Mouse (Mus musculus): ENCODE data around the gene Rock2.

GRCm38 (mm10) chr12:17001211-17001610, 106.5 kb downstream of the Rock2 start:
- TF ChIP-seq CTCF (IDR thresholded peaks at IDR 0.05; ENCODE audit: low read depth, low read length), result no peak
- TF ChIP-seq POLR2AphosphoS5 (IDR thresholded peaks at IDR 0.05; ENCODE audit: insufficient replicate concordance, low read depth, low read length), result no peak
- TF ChIP-seq GATA2 (IDR thresholded peaks at IDR 0.05; ENCODE audit: borderline replicate concordance, low read depth, low read length), result no peak
- TF ChIP-seq GATA1 (IDR thresholded peaks at IDR 0.05; ENCODE audit: borderline replicate concordance, low read length), result no peak
- TF ChIP-seq TAL1 (conservative IDR thresholded peaks at IDR 0.05; ENCODE audit: low read depth, low read length), result no peak
